Mouse (Mus musculus) midbrain, embryonic 11.5 days (tissue): ENCODE results near the gene Grk2. TPM values are rescaled to one million over a fixed set of nuclear protein-coding genes. Genes with fewer than 3 reads are reported as not detected.

Experiments used
- ATAC-seq: fragments of 200-750 bp; cut with Nextera tagmentation; 2 replicates; pipeline ENCODE4 v1.8.0; 2017; ENCODE audit warnings: moderate TSS enrichment, moderate library complexity; ENCODE audit not compliant: low FRiP score
- DNase-seq: peaks from one replicate; pipeline ENCODE4 v3.0.0; 2015; ENCODE audit warnings: low spot score; ENCODE audit errors: missing footprints
- H3K27ac ChIP-seq: fragments of 300-500 bp; sonication (generic); 2 replicates; pipeline ENCODE4 v1.5.1; 2014; ENCODE audit warnings: low read depth, low read length
- H3K27me3 ChIP-seq: fragments of 300-500 bp; sonication (generic); 2 replicates; pipeline ENCODE4 v1.6.1; 2014; ENCODE audit warnings: mild to moderate bottlenecking, low read length, moderate library complexity, mixed read lengths; ENCODE audit not compliant: control insufficient read depth, insufficient read depth
- H3K36me3 ChIP-seq: fragments of 300-500 bp; sonication (generic); 2 replicates; pipeline ENCODE4 v1.6.1; 2014; ENCODE audit warnings: mild to moderate bottlenecking, low read length, moderate library complexity, mixed read lengths; ENCODE audit not compliant: control insufficient read depth, insufficient read depth
- H3K4me1 ChIP-seq: fragments of 300-500 bp; sonication (generic); 2 replicates; pipeline ENCODE4 v1.6.1; 2014; ENCODE audit warnings: low read length; ENCODE audit not compliant: control insufficient read depth, insufficient read depth
- H3K4me2 ChIP-seq: fragments of 300-500 bp; sonication (generic); 2 replicates; pipeline ENCODE4 v1.6.1; 2014; ENCODE audit warnings: mild to moderate bottlenecking, moderate library complexity
- H3K4me3 ChIP-seq: fragments of 300-500 bp; sonication (generic); 2 replicates; pipeline ENCODE4 v1.5.1; 2014; ENCODE audit warnings: low read depth, low read length
- H3K9ac ChIP-seq: fragments of 300-500 bp; sonication (generic); 2 replicates; pipeline ENCODE4 v1.6.1; 2014; ENCODE audit warnings: low read length
- H3K9me3 ChIP-seq: fragments of 300-500 bp; sonication (generic); 2 replicates; pipeline ENCODE4 v1.6.1; 2016; ENCODE audit warnings: low read length; ENCODE audit not compliant: control insufficient read depth
- WGBS: fragments of 180-500 bp; shearing (Covaris S2); extraction: QIAGEN DNeasy Blood & Tissue Kit; methylation state at CpG from one replicate; pipeline ENCODE4 v1.1.7; 2014; 5-methylcytosine and 5-hydroxymethylcytosine counted together
- polyA plus RNA-seq: library from polyadenylated mRNA; unstranded; fragments of >200 nt; fragmentation: Nextera tagmentation; extraction: Ambion mirVana; gene quantifications from 2 replicates; pipeline ENCODE4 v1.2.1, GENCODE M21; 2014

Grk2 gene
- polyA plus RNA-seq, 1 experiment from 2014 or later: 16.5 TPM

DNA sequence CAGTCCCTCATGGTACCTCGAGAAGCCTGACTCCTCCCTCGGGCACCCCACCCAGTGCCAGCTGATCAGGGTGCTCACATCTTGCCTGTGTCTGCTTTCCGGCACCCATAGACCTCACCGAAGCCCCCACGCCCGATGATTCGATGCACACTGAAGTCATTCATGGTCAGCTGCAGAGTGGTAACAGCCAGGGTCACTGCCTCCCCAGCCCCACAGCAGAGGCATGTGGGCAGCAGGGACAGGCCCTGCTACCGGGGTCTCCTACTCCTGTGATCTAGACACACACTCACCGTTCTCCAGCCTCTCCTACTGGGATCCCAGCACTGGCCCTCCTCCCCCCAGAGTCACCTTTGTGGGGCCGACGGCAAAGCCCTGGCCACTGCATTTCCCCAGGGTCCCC lies 14.9 kb downstream of the Grk2 start:
- Histone ChIP-seq H3K4me2 (no peak overlapping the region), H3K9me3 (no peaks in the 10 kb centered on the region), H3K4me3 (no peak overlapping the region), H3K27me3 (no peaks in the 10 kb centered on the region), H3K9ac (no peak overlapping the region), H3K4me1 (no peaks in the 10 kb centered on the region), H3K36me3 (peaks cover 31% of the 10 kb centered on the region), H3K27ac (no peak overlapping the region)
- WGBS: 95% methylated on average over 11 of the region's 11 CpGs
- no peak for DNase-seq
- no peak for ATAC-seq

GRCm38 (mm10) chr19:4290749-4291148 lies 15.3 kb downstream of the Grk2 start:
- no peak overlapping the region for H3K9ac ChIP-seq
- no peaks in the 10 kb centered on the region for H3K27me3 ChIP-seq
- no peaks in the 10 kb centered on the region for H3K4me1 ChIP-seq
- no peaks in the 10 kb centered on the region for H3K9me3 ChIP-seq
- DNase-seq: no peak
- H3K27ac ChIP-seq: no peak overlapping the region
- peaks cover 32% of the 10 kb centered on the region for H3K36me3 ChIP-seq
- 76% methylated on average over 15 of the region's 15 CpGs for WGBS
- no peak for ATAC-seq
- no peak overlapping the region for H3K4me2 ChIP-seq
- H3K4me3 ChIP-seq: no peak overlapping the region

- no peak overlapping the region for H3K9ac ChIP-seq
- H3K4me3 ChIP-seq: peak overlapping the region; percentile 64
- H3K9me3 ChIP-seq: peaks cover 2% of the 10 kb centered on the region; the same call in 1 of the 2 replicates
- 53% methylated on average over 7 of the region's 7 CpGs for WGBS
- H3K27me3 ChIP-seq: peaks cover 3% of the 10 kb centered on the region
- H3K36me3 ChIP-seq: peaks cover 20% of the 10 kb centered on the region
- H3K27ac ChIP-seq: no peak overlapping the region
- no peak; the same call in 1 of the 2 replicates for ATAC-seq
- no peak for DNase-seq
- peak overlapping the region; percentile 82; the same call in 1 of the 2 replicates for H3K4me2 ChIP-seq
- peaks cover 2% of the 10 kb centered on the region; the same call in 1 of the 2 replicates for H3K4me1 ChIP-seq
Measured at GRCm38 (mm10) chr19:4283653-4284052, 22.4 kb downstream of the Grk2 start.

- Histone ChIP-seq H3K4me3 (peak within 1 kb of the TSS; percentile 64), H3K4me2 (peak within 1 kb of the TSS; percentile 82), H3K9ac (peak within 1 kb of the TSS; percentile 81), H3K9me3 (peaks cover 2% of the 10 kb centered on the region; the same call in 1 of the 2 replicates), H3K27me3 (peaks cover 3% of the 10 kb centered on the region), H3K4me1 (peaks cover 2% of the 10 kb centered on the region; the same call in 1 of the 2 replicates), H3K27ac (no peak within 1 kb of the TSS), H3K36me3 (peaks cover 17% of the 10 kb centered on the region)
- under 1% methylated on average over 46 of the region's 50 CpGs for WGBS
- ATAC-seq (peak; percentile 96), DNase-seq (peak; percentile 99)
Measured at GRCm38 (mm10) chr19:4282898-4283553, 23.0 kb downstream of the Grk2 start, which contains the start of gene Ankrd13d. TSS of gene Ankrd13d (minus strand) at chr19:4283137.

DNA sequence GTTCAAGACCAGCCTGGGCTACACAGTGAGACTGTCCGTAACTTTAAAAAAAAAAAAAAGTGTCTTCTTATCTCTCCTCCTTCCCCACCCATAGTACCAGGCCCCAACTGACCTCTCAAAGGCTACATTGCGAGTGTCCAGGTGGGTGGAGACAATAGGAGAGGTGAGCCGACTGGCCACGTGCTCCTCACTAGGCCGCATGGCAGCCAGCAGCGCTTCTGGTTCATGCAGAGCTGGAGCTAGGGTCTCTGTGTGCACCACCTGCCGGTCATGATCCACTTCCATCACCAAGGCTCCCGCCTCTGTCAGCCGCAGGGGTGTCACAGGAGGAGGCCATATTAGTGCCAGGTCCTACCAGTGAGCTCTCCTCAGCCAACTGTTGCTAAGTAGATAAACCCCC lies 25.6 kb downstream of the Grk2 start:
- no peak for ATAC-seq
- Histone ChIP-seq H3K4me2 (no peak overlapping the region), H3K36me3 (peaks cover 3% of the 10 kb centered on the region), H3K27me3 (peaks cover 3% of the 10 kb centered on the region), H3K4me1 (peaks cover 2% of the 10 kb centered on the region; the same call in 1 of the 2 replicates), H3K9ac (no peak overlapping the region), H3K9me3 (peaks cover 2% of the 10 kb centered on the region; the same call in 1 of the 2 replicates), H3K27ac (no peak overlapping the region), H3K4me3 (no peak overlapping the region)
- DNase-seq: no peak
- 94% methylated on average over 9 of the region's 9 CpGs for WGBS

DNA sequence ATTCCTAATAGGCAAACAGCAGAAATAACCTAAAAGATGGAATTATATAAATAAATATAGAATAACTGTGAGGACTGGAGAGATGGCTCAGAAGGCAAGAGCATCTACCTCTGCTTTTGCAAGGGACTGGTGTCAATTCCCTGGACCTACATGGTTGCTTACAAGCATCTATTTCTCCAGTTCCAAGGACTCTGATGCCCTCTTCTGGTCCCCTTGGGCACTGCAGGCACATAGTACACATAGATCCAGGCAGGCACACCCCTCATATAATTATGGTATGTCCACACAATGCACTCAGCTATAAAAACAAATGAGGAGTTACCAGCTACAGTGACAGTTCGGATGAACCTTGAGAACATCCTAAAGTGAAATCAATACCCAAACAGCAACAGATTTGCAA lies 26.5 kb downstream of the Grk2 start:
- Histone ChIP-seq H3K36me3 (peaks cover 3% of the 10 kb centered on the region), H3K4me3 (no peak overlapping the region), H3K9me3 (peaks cover 2% of the 10 kb centered on the region; the same call in 1 of the 2 replicates), H3K4me2 (no peak overlapping the region), H3K27ac (no peak overlapping the region), H3K9ac (no peak overlapping the region), H3K27me3 (peaks cover 3% of the 10 kb centered on the region), H3K4me1 (peaks cover 2% of the 10 kb centered on the region; the same call in 1 of the 2 replicates)
- ATAC-seq (no peak), DNase-seq (no peak)
- WGBS: 91% methylated on average over 1 of the region's 1 CpGs

GRCm38 (mm10) chr19:4270972-4271371 lies 35.0 kb downstream of the Grk2 start:
- Histone ChIP-seq H3K4me2 (no peak overlapping the region), H3K36me3 (no peaks in the 10 kb centered on the region), H3K4me1 (no peaks in the 10 kb centered on the region; the same call in 1 of the 2 replicates), H3K4me3 (no peak overlapping the region), H3K9me3 (no peaks in the 10 kb centered on the region), H3K27ac (no peak overlapping the region), H3K27me3 (peaks cover 15% of the 10 kb centered on the region; the same call in 1 of the 2 replicates), H3K9ac (no peak overlapping the region)
- no peak for DNase-seq
- no peak for ATAC-seq
- WGBS: 96% methylated on average over 11 of the region's 11 CpGs

GRCm38 (mm10) chr19:4270187-4270586 lies 35.8 kb downstream of the Grk2 start:
- Histone ChIP-seq H3K9ac (no peak overlapping the region), H3K27ac (no peak overlapping the region), H3K27me3 (peaks cover 15% of the 10 kb centered on the region; the same call in 1 of the 2 replicates), H3K36me3 (no peaks in the 10 kb centered on the region), H3K4me1 (no peaks in the 10 kb centered on the region; the same call in 1 of the 2 replicates), H3K9me3 (no peaks in the 10 kb centered on the region), H3K4me2 (no peak overlapping the region), H3K4me3 (no peak overlapping the region)
- no peak for DNase-seq
- 71% methylated on average over 6 of the region's 6 CpGs for WGBS
- no peak for ATAC-seq
